8 mouse cellular contexts compared by ENCODE assay signal in genomic region chr10:111011226-111011765, GRCm38 (mm10). TPM values are rescaled to one million over a fixed set of nuclear protein-coding genes. Genes with fewer than 3 reads are reported as not detected.
DNase-seq lines count a peak whose midpoint lies in the region; ATAC-seq and TF ChIP-seq lines count a peak whose summit lies in the region.

No protein-coding gene starts in this region.

- no peak for TF ChIP-seq CTCF in left cerebral cortex, adult 2 months (IDR thresholded peaks at IDR 0.05)
- no peak for TF ChIP-seq CTCF in brain, embryonic 14.5 days (IDR thresholded peaks at IDR 0.05; ENCODE audit: borderline replicate concordance, extremely low read depth, insufficient read depth, insufficient read length)

- H3K36me3 ChIP-seq in hindbrain, embryonic 11.5 days (ENCODE audit: control insufficient read depth, insufficient read depth, low read length): no peaks in the 10 kb centered on the region
- no peaks in the 10 kb centered on the region for H3K36me3 ChIP-seq in midbrain, embryonic 13.5 days

- peak overlapping the region; percentile 99 for H3K9ac ChIP-seq in hindbrain, embryonic 11.5 days (ENCODE audit: low read depth, low read length)
- peak overlapping the region; percentile 97 for H3K9ac ChIP-seq in midbrain, embryonic 13.5 days (replicated peaks)

- no peaks in the 10 kb centered on the region for H3K9me3 ChIP-seq in hindbrain, embryonic 11.5 days (ENCODE audit: control insufficient read depth, low read length)
- 0 out of 2 replicates have a peak, but pooled peaks cover 2% of the 10 kb centered on the region for H3K9me3 ChIP-seq in midbrain, embryonic 13.5 days

- ATAC-seq in hindbrain, embryonic 11.5 days (ENCODE audit: low FRiP score): no peak
- no peak for ATAC-seq in midbrain, embryonic 13.5 days

- H3K4me1 ChIP-seq in hindbrain, embryonic 11.5 days (replicated peaks; ENCODE audit: control insufficient read depth, insufficient read depth, low read length): no peaks in the 10 kb centered on the region
- peaks cover 21% of the 10 kb centered on the region for H3K4me1 ChIP-seq in midbrain, embryonic 13.5 days (replicated peaks)

- peak overlapping the region; percentile 78 for H3K4me2 ChIP-seq in hindbrain, embryonic 11.5 days (replicated peaks; ENCODE audit: low read depth, low read length)
- H3K4me2 ChIP-seq in midbrain, embryonic 13.5 days (replicated peaks): peak overlapping the region; percentile 79

- 6% methylated on average over 14 of the region's 14 CpGs for WGBS in hindbrain, embryonic 11.5 days
- WGBS in midbrain, embryonic 13.5 days: 2% methylated on average over 14 of the region's 14 CpGs

- DNase-seq in left cerebral cortex, adult 2 months (ENCODE audit: extremely low spot score in 1 of 2, low spot score in 2 of 2): peak in 1 of 2 experiments; percentile 29
- DNase-seq in left cerebral cortex, postnatal 10 days (ENCODE audit: extremely low spot score in 1 of 2, low spot score in 2 of 2): no peak
- DNase-seq in brain, embryonic 14.5 days (ENCODE audit: low read depth): no peak
- DNase-seq in hindbrain, embryonic 11.5 days (ENCODE audit: low spot score): no peak
- no peak for DNase-seq in layer of hippocampus, adult 11-12 months (ENCODE audit: low spot score)
- no peak for DNase-seq in lung, postnatal 10 days
- no peak for DNase-seq in gastrocnemius, postnatal 36 days

- peak overlapping the region; percentile 100 for H3K27ac ChIP-seq in left cerebral cortex, adult 2 months
- peak overlapping the region; percentile 100 for H3K27ac ChIP-seq in hindbrain, embryonic 11.5 days (ENCODE audit: low read depth, low read length)
- peak overlapping the region; percentile 99 for H3K27ac ChIP-seq in midbrain, embryonic 13.5 days

- 0 out of 2 replicates have a peak, but pooled peaks have one; percentile 4 for TF ChIP-seq POLR2A in brain, embryonic 14.5 days (IDR thresholded peaks at IDR 0.05; ENCODE audit: borderline replicate concordance, extremely low read depth, insufficient read depth, insufficient read length, poor library complexity, severe bottlenecking)

- H3K4me3 ChIP-seq in left cerebral cortex, adult 2 months: peak overlapping the region; percentile 97
- H3K4me3 ChIP-seq in hindbrain, embryonic 11.5 days (ENCODE audit: low read depth, low read length): peak overlapping the region; percentile 95
- H3K4me3 ChIP-seq in midbrain, embryonic 13.5 days (replicated peaks): peak overlapping the region; percentile 88

- no peaks in the 10 kb centered on the region for H3K27me3 ChIP-seq in hindbrain, embryonic 11.5 days (ENCODE audit: control insufficient read depth, insufficient read depth, low read length)
- no peaks in the 10 kb centered on the region for H3K27me3 ChIP-seq in midbrain, embryonic 13.5 days

- intact Hi-C loops in left cerebral cortex, adult 2 months (cut with DNase I): loop anchor here (1.0 to 5.0 kb wide), 2 partner anchors 20 to 86 kb away; no protein-coding TSS in a partner anchor
- intact Hi-C loops in left cerebral cortex, postnatal 10 days (cut with DNase I): loop anchor here (10.0 kb wide), 1 partner anchor 84 kb away; no protein-coding TSS in a partner anchor
- intact Hi-C loops in gastrocnemius, postnatal 36 days (cut with DNase I): no loop called here

RNA-seq across cellular contexts. Expression of gene Zdhhc17, which starts 1.4 kb away (rescaled TPM):
- 100 to 1,000 TPM; 113 to 128 TPM for total RNA-seq in left cerebral cortex, adult 2 months (2021)
- 10 to 100 TPM; 82.5 to 88.4 TPM for total RNA-seq in left cerebral cortex, postnatal 10 days (2021)
- 83.4 and 90.8 TPM in 2 replicates for polyA plus RNA-seq in brain, embryonic 14.5 days (2012; rRNA removed)
- 33.3 and 39.0 TPM in 2 replicates for polyA plus RNA-seq in hindbrain, embryonic 11.5 days (2014; fragmentation: Nextera tagmentation; extraction: Ambion mirVana)
- 56.4 and 58.7 TPM in 2 replicates for polyA plus RNA-seq in midbrain, embryonic 13.5 days (2015; fragmentation: Nextera tagmentation; extraction: Ambion mirVana)
- 10 to 100 TPM; 19.0 to 19.2 TPM for total RNA-seq in gastrocnemius, postnatal 36 days (2021)

Comparison
In these comparisons a context has a peak if more than half of its experiments do, and no peak if none do; other contexts are left out.
1. RNA of gene Zdhhc17, which starts 1.4 kb away (total RNA-seq): 113 to 128 TPM in left cerebral cortex, adult 2 months and 82.5 to 88.4 TPM in left cerebral cortex, postnatal 10 days; 19.0 to 19.2 TPM in gastrocnemius, postnatal 36 days; every median in the first group is over 4 times any median in the second.
2. Peak in every context shown above with its lines, with median percentiles within 50 percentile points of each other: H3K27ac ChIP-seq and H3K4me3 ChIP-seq.